Mouse (Mus musculus): ENCODE results near the gene Slc39a11. TPM values are rescaled to one million over a fixed set of nuclear protein-coding genes. Genes with fewer than 3 reads are reported as not detected.

The Slc39a11 gene
- polyA plus RNA-seq, 1 experiment from 2014 or later = 11.9 TPM

DNA sequence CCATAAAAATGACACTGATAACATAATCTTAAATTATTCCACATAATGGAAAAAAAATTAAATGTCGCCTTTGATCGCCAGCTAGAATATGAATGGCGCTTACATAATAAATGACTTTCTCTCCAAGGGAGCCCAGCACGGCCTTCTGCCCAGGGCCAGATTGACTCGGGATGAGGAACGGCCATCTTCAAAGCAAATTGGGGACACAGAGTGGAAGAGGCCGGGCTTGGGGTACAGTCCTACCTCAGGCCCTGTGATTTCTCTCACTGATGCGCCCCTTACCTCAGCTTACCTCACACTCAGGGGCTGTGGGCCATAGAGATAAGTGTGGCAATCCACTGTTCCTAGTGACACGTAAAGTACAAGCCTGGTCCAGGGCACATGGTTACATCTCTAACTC, 177.9 kb downstream of the Slc39a11 start:
- WGBS = 89% methylated on average over 9 of the region's 9 CpGs

DNA sequence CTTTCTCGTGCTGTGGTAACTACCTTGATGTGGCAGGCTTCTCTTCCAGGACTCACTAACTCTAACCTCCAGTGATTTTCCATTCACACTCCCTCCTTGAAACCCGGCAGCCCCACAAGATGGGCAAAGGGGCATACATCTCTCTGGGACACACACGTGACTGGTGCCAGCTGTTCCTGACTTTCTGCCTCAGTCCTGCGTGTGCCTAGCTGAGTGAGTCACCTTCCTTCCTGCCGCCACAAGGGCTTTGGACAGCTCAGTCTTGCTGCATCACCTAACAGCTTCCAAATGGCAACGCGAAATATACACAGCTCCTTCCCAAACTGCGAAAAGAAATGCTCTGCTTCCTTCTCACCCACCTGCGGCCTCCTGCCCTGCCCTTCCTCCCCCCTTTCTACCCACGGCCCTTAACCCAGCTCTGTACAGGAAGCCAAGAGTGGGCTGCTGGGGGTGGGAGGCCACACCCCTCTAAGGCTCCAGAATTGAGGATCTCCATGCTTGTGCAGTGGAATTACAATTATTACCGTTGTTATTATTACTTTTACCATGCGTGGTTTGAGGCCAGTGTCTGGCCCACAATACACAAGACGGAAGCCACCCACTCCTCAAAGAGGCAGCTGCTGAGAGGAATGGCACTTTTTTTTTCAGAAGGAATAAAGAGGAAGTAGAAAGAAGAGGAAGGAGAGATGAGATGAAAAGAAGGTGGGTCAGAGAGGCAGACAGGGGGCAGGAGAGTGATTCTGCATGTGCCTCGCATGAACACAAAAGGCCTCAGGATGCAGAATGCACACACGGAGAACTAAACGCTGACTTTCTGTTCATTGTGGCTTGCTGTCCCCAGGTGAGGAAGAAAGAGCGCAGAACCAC, 179.7 kb downstream of the Slc39a11 start:
- 63% methylated on average over 17 of the region's 17 CpGs for WGBS
- ATAC-seq (replicated peaks; ENCODE audit: extremely low read depth, insufficient read depth, low FRiP score) = no peak
- H3K9me3 ChIP-seq (replicated peaks; ENCODE audit: control insufficient read depth, low read length) = no peaks in the 10 kb centered on the region; the same call in 1 of the 2 replicates

More for the DNA sequence above, 177.9 kb downstream of the Slc39a11 start:
- Histone ChIP-seq H3K27ac (ENCODE audit: low read length) (no peak overlapping the region), H3K4me3 (ENCODE audit: low read length) (no peak overlapping the region), H3K27me3 (ENCODE audit: control insufficient read depth, insufficient read depth, low read length) (no peaks in the 10 kb centered on the region), H3K4me1 (ENCODE audit: control insufficient read depth, insufficient read depth, low read length) (peaks cover 5% of the 10 kb centered on the region; the same call in 1 of the 2 replicates), H3K36me3 (ENCODE audit: control insufficient read depth, insufficient read depth) (no peaks in the 10 kb centered on the region), H3K4me2 (ENCODE audit: low read depth, low read length) (no peak overlapping the region), H3K9me3 (replicated peaks; ENCODE audit: control insufficient read depth, low read length) (no peaks in the 10 kb centered on the region), H3K9ac (ENCODE audit: low read length) (no peak overlapping the region)
- no peak for ATAC-seq (replicated peaks; ENCODE audit: extremely low read depth, insufficient read depth, low FRiP score)

GRCm38 (mm10) chr11:113468016-113468415, 181.9 kb downstream of the Slc39a11 start:
- no peak overlapping the region for H3K4me3 ChIP-seq (ENCODE audit: low read length)
- no peak overlapping the region for H3K4me2 ChIP-seq (ENCODE audit: low read depth, low read length)
- no peaks in the 10 kb centered on the region for H3K36me3 ChIP-seq (ENCODE audit: control insufficient read depth, insufficient read depth)
- no peak overlapping the region for H3K9ac ChIP-seq (ENCODE audit: low read length)
- H3K9me3 ChIP-seq (replicated peaks; ENCODE audit: control insufficient read depth, low read length) = no peaks in the 10 kb centered on the region; the same call in 1 of the 2 replicates
- H3K27ac ChIP-seq (ENCODE audit: low read length) = no peak overlapping the region
- WGBS = 79% methylated on average over 10 of the region's 10 CpGs
- no peak for ATAC-seq (replicated peaks; ENCODE audit: extremely low read depth, insufficient read depth, low FRiP score)
- H3K4me1 ChIP-seq (ENCODE audit: control insufficient read depth, insufficient read depth, low read length) = peaks cover 5% of the 10 kb centered on the region; the same call in 1 of the 2 replicates
- H3K27me3 ChIP-seq (ENCODE audit: control insufficient read depth, insufficient read depth, low read length) = no peaks in the 10 kb centered on the region

More for the DNA sequence above, 179.7 kb downstream of the Slc39a11 start:
- Histone ChIP-seq H3K4me3 (ENCODE audit: low read length) (no peak overlapping the region), H3K9ac (ENCODE audit: low read length) (no peak overlapping the region), H3K4me1 (ENCODE audit: control insufficient read depth, insufficient read depth, low read length) (peaks cover 5% of the 10 kb centered on the region; the same call in 1 of the 2 replicates), H3K4me2 (ENCODE audit: low read depth, low read length) (no peak overlapping the region), H3K27ac (ENCODE audit: low read length) (no peak overlapping the region), H3K36me3 (ENCODE audit: control insufficient read depth, insufficient read depth) (no peaks in the 10 kb centered on the region), H3K27me3 (ENCODE audit: control insufficient read depth, insufficient read depth, low read length) (no peaks in the 10 kb centered on the region)

- Histone ChIP-seq H3K36me3 (ENCODE audit: control insufficient read depth, insufficient read depth) (no peaks in the 10 kb centered on the region), H3K4me2 (ENCODE audit: low read depth, low read length) (no peak overlapping the region), H3K9me3 (replicated peaks; ENCODE audit: control insufficient read depth, low read length) (no peaks in the 10 kb centered on the region; the same call in 1 of the 2 replicates), H3K4me1 (ENCODE audit: control insufficient read depth, insufficient read depth, low read length) (peaks cover 5% of the 10 kb centered on the region; the same call in 1 of the 2 replicates), H3K27ac (ENCODE audit: low read length) (no peak overlapping the region), H3K4me3 (ENCODE audit: low read length) (no peak overlapping the region), H3K9ac (ENCODE audit: low read length) (no peak overlapping the region), H3K27me3 (ENCODE audit: control insufficient read depth, insufficient read depth, low read length) (no peaks in the 10 kb centered on the region)
- no peak for ATAC-seq (replicated peaks; ENCODE audit: extremely low read depth, insufficient read depth, low FRiP score)
- WGBS = 81% methylated on average over 12 of the region's 12 CpGs
Observed at GRCm38 (mm10) chr11:113467313-113467811, 182.5 kb downstream of the Slc39a11 start.

GRCm38 (mm10) chr11:113460118-113460517, 189.8 kb downstream of the Slc39a11 start:
- H3K4me2 ChIP-seq (ENCODE audit: low read depth, low read length) = no peak overlapping the region
- ATAC-seq (replicated peaks; ENCODE audit: extremely low read depth, insufficient read depth, low FRiP score) = no peak
- H3K27ac ChIP-seq (ENCODE audit: low read length) = no peak overlapping the region
- no peak overlapping the region for H3K4me3 ChIP-seq (ENCODE audit: low read length)
- WGBS = 83% methylated on average over 2 of the region's 2 CpGs
- H3K36me3 ChIP-seq (ENCODE audit: control insufficient read depth, insufficient read depth) = 0 out of 2 replicates have a peak, but pooled peaks cover 2% of the 10 kb centered on the region
- no peaks in the 10 kb centered on the region for H3K4me1 ChIP-seq (ENCODE audit: control insufficient read depth, insufficient read depth, low read length)
- peaks cover 11% of the 10 kb centered on the region for H3K9me3 ChIP-seq (replicated peaks; ENCODE audit: control insufficient read depth, low read length)
- no peaks in the 10 kb centered on the region for H3K27me3 ChIP-seq (ENCODE audit: control insufficient read depth, insufficient read depth, low read length)
- H3K9ac ChIP-seq (ENCODE audit: low read length) = no peak overlapping the region

DNA sequence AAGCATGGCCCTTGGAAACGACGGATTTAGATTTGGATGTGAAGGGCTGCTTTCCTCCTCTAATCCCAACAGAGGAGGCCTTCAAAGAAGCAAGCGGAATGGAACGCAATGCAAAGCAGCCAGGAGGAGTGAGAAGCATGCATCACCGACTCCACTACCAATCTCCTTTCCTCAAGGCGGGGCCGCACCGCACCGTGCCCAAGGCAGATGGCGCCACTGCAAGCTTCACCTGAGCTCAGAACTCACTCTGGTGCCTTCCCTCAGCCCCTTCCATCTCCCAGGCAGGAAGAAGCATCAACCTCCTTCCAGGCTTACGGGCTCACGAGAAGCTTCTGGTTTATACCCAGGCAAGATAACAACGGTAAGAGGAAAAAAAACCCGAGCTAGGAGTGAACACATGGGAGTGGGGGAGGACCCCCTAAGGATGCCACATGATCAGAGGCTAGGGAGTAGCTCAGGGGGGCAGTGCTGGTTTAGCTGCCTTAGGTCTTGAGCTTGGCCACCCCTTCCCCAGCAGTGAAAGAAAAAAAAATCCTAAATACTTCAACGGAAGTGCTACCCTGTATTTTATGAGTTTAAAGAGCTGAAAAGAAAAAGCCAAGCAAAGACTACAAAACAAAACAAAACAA, 191.2 kb downstream of the Slc39a11 start:
- ATAC-seq (replicated peaks; ENCODE audit: extremely low read depth, insufficient read depth, low FRiP score) = no peak
- Histone ChIP-seq H3K27ac (ENCODE audit: low read length) (no peak overlapping the region), H3K4me3 (ENCODE audit: low read length) (no peak overlapping the region), H3K4me2 (ENCODE audit: low read depth, low read length) (no peak overlapping the region), H3K9me3 (replicated peaks; ENCODE audit: control insufficient read depth, low read length) (peaks cover 11% of the 10 kb centered on the region), H3K9ac (ENCODE audit: low read length) (no peak overlapping the region), H3K4me1 (ENCODE audit: control insufficient read depth, insufficient read depth, low read length) (no peaks in the 10 kb centered on the region), H3K36me3 (ENCODE audit: control insufficient read depth, insufficient read depth) (0 out of 2 replicates have a peak, but pooled peaks cover 2% of the 10 kb centered on the region), H3K27me3 (ENCODE audit: control insufficient read depth, insufficient read depth, low read length) (no peaks in the 10 kb centered on the region)
- WGBS = 59% methylated on average over 15 of the region's 15 CpGs

DNA sequence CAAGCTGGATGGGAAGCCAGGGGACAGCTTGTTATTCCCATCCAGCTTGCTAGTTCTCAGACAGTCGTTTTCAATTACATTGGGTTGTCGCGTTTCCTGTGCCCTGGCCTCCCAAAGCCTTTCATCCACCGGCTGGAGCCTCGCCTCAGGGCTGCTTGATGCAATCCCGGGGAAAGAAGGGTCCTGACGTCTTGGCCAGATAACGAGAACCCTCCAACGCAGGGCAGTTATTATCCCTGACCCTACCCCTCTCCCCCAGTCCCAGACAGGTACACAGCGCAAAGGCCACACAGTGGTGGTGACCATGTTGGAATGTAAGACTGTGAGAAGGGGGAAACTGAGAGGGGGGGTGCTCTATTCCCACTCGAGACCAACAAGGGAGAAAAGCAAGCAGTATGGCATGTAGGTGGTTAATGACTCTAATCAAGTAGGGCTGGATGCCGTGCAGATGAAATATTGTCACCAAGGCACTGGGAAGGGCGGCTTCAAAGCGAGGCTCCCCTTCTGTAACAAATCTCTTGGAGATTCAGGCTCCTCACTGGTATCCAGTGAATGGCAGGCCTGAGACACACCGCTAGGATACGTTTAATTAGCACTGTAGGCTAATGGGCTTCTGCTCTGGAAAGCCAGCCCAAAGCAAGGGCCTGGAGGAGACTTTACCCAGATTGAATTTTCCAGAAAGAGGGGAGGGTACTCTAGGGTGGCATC, 196.9 kb downstream of the Slc39a11 start:
- Histone ChIP-seq H3K9me3 (replicated peaks; ENCODE audit: control insufficient read depth, low read length) (peaks cover 8% of the 10 kb centered on the region), H3K4me2 (ENCODE audit: low read depth, low read length) (no peak overlapping the region), H3K9ac (ENCODE audit: low read length) (no peak overlapping the region), H3K36me3 (ENCODE audit: control insufficient read depth, insufficient read depth) (no peaks in the 10 kb centered on the region), H3K4me1 (ENCODE audit: control insufficient read depth, insufficient read depth, low read length) (no peaks in the 10 kb centered on the region), H3K27me3 (ENCODE audit: control insufficient read depth, insufficient read depth, low read length) (no peaks in the 10 kb centered on the region), H3K4me3 (ENCODE audit: low read length) (no peak overlapping the region), H3K27ac (ENCODE audit: low read length) (no peak overlapping the region)
- ATAC-seq (replicated peaks; ENCODE audit: extremely low read depth, insufficient read depth, low FRiP score) = no peak
- 50% methylated on average over 16 of the region's 16 CpGs for WGBS

GRCm38 (mm10) chr11:113451301-113451700, 198.6 kb downstream of the Slc39a11 start:
- ATAC-seq (replicated peaks; ENCODE audit: extremely low read depth, insufficient read depth, low FRiP score) = no peak
- Histone ChIP-seq H3K9me3 (replicated peaks; ENCODE audit: control insufficient read depth, low read length) (peaks cover 4% of the 10 kb centered on the region; the same call in 1 of the 2 replicates), H3K36me3 (ENCODE audit: control insufficient read depth, insufficient read depth) (no peaks in the 10 kb centered on the region), H3K4me1 (ENCODE audit: control insufficient read depth, insufficient read depth, low read length) (no peaks in the 10 kb centered on the region), H3K4me3 (ENCODE audit: low read length) (no peak overlapping the region), H3K9ac (ENCODE audit: low read length) (no peak overlapping the region), H3K27me3 (ENCODE audit: control insufficient read depth, insufficient read depth, low read length) (no peaks in the 10 kb centered on the region), H3K27ac (ENCODE audit: low read length) (no peak overlapping the region), H3K4me2 (ENCODE audit: low read depth, low read length) (no peak overlapping the region)
- WGBS = 52% methylated on average over 10 of the region's 10 CpGs

Data from heart, embryonic 16.5 days (tissue).